ENCODE assay signal across 1 mouse cellular context in the genomic region with DNA sequence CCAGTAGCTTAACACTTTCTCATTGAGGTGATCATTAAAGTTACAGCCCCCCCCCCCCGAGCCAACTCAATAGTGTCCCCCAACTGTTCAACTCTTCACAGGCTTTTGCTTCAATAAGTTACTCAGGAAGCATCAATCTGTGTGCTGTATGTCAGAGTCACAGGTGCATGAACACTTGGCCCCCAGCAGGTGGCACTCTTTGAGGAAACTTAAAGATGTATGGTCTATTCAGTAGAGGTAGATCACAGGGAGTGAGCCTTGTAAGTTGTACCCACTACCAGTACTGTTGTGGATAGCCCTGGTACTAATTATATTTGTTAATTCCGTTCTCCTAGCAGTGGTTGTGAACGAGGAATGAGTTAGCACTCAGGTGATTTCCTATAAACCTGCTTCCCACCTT.
TF ChIP-seq lines count a peak whose summit lies in the region.

No protein-coding gene starts in this region.

TF ChIP-seq in MEL, 35 proteins besides CTCF, POLR2A, EP300 and RAD21:
- TF ChIP-seq BHLHE40 (IDR thresholded peaks at IDR 0.05; ENCODE audit: borderline replicate concordance, low read depth, low read length) (no peak), HCFC1 (IDR thresholded peaks at IDR 0.05; ENCODE audit: low read depth, low read length) (no peak), NELFE (IDR thresholded peaks at IDR 0.05; ENCODE audit: low read depth, low read length) (no peak), UBTF (IDR thresholded peaks at IDR 0.05; ENCODE audit: borderline replicate concordance, insufficient read depth, low read depth, low read length) (no peak), MEF2A (IDR thresholded peaks at IDR 0.05; ENCODE audit: extremely low read depth, insufficient replicate concordance, low read depth, low read length, poor library complexity, severe bottlenecking) (no peak), KAT2A (conservative IDR thresholded peaks at IDR 0.05; ENCODE audit: low read depth, low read length) (no peak), RCOR1 (IDR thresholded peaks at IDR 0.05; ENCODE audit: low read depth, low read length) (no peak), TBP (IDR thresholded peaks at IDR 0.05; ENCODE audit: low read depth, low read length) (no peak), ZC3H11A (IDR thresholded peaks at IDR 0.05; ENCODE audit: low read depth, low read length) (no peak), MAZ (IDR thresholded peaks at IDR 0.05; ENCODE audit: low read depth, low read length) (no peak)
TF ChIP-seq in MEL: peak in this region for 0.
